Mouse (Mus musculus): Measurements from ENCODE around the gene Smad9. TPM values are rescaled to one million over a fixed set of nuclear protein-coding genes. Genes with fewer than 3 reads are reported as not detected.

Gene Smad9
- polyA plus RNA-seq, 1 experiment from 2014 or later, result 0.91 TPM

DNA sequence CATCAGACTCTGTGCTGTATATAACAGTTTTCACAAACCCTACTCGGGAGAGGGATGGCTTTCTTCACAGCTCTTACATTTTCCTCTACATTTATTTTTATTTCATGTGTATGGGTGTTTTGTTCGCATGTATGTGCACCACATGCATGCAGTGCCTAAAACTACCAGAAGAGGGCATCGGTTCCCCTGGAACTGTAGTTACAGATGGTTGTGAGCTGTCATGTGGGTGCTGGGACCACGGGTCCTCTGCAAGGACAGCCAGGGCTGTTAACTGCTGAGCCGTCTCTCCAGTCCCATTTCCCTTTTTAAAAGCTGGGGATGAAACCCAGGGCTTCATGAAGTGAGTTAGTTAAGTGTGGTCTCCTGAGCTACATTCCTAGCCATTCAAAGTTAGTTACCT, 40.0 kb downstream of the Smad9 start:
- Histone ChIP-seq H3K9me3 (no peaks in the 10 kb centered on the region), H3K4me3 (no peak overlapping the region), H3K27ac (replicated peaks) (no peak overlapping the region), H3K36me3 (no peaks in the 10 kb centered on the region), H3K4me2 (no peak overlapping the region), H3K27me3 (no peaks in the 10 kb centered on the region), H3K9ac (no peak overlapping the region), H3K4me1 (replicated peaks) (no peaks in the 10 kb centered on the region)
- ATAC-seq (ENCODE audit: low FRiP score, low read depth), result no peak
- 96% methylated on average over 5 of the region's 5 CpGs for WGBS

DNA sequence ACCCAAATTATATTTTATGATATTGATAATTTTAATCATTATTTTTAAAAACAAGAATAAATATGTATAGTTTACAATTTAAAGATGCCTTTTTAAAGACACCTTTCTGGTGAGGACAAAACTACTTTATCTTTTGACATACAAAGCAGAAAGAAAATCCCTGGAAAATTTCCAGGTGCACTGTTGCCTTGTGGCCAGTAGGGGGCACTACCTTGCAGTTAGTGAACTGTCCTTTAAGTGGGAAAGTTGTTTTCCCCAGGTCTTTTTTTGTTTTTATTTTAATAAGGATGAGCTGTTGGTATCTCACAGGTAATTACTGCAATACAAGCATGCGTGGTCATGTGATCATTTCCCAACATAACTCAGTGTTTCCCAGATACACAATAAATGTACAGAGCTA, 40.4 kb downstream of the Smad9 start:
- Histone ChIP-seq H3K4me1 (replicated peaks) (no peaks in the 10 kb centered on the region), H3K4me2 (no peak overlapping the region), H3K36me3 (no peaks in the 10 kb centered on the region), H3K9me3 (no peaks in the 10 kb centered on the region), H3K27me3 (no peaks in the 10 kb centered on the region), H3K4me3 (no peak overlapping the region), H3K27ac (replicated peaks) (no peak overlapping the region), H3K9ac (no peak overlapping the region)
- ATAC-seq (ENCODE audit: low FRiP score, low read depth), result no peak
- 90% methylated on average over 1 of the region's 1 CpGs for WGBS

DNA sequence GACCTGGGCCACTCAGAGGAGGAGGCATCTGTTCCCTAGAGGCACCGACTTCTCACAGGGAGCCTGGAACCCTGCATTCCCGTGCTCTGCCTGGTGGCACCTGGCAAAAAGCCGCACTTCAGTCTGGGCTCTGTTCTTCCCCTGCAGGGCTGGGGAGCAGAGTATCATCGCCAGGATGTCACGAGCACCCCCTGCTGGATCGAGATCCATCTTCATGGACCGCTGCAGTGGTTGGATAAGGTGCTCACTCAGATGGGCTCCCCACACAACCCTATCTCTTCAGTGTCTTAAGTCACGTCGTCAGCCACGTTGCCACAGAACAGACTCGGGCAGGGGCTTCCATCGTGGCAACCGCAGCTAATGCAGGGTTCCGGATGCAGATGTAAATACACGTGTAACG, 41.8 kb downstream of the Smad9 start:
- H3K4me2 ChIP-seq, result peak overlapping the region; percentile 23; the same call in 1 of the 2 replicates
- H3K4me3 ChIP-seq, result no peak overlapping the region
- no peak overlapping the region for H3K9ac ChIP-seq
- no peaks in the 10 kb centered on the region for H3K9me3 ChIP-seq
- 35% methylated on average over 16 of the region's 16 CpGs for WGBS
- H3K4me1 ChIP-seq (replicated peaks), result no peaks in the 10 kb centered on the region
- ATAC-seq (ENCODE audit: low FRiP score, low read depth), result peak; percentile 76
- no peak overlapping the region for H3K27ac ChIP-seq (replicated peaks)
- H3K27me3 ChIP-seq, result no peaks in the 10 kb centered on the region
- H3K36me3 ChIP-seq, result no peaks in the 10 kb centered on the region

DNA sequence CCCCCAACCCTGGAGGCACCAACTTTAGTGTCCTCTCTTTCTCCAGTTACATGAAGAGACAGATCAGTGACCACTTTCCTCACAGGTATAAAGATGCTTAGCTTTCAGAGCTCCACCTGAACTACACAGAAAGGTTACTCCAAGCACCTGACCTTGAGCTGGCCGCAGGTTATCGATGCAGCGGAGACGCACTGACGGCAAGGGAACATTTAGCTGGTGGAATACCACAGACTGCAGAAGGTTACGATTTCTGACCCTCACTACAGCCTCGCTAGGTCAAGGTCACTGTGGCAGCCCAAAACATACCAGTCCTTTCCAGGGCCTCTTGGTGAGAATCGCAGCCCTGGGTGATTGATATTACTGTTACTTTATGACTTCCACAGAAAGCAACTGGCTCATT, 48.3 kb downstream of the Smad9 start:
- Histone ChIP-seq H3K4me3 (no peak overlapping the region), H3K9ac (no peak overlapping the region), H3K27ac (replicated peaks) (no peak overlapping the region), H3K9me3 (no peaks in the 10 kb centered on the region), H3K36me3 (peaks cover 15% of the 10 kb centered on the region), H3K4me2 (no peak overlapping the region), H3K27me3 (no peaks in the 10 kb centered on the region), H3K4me1 (replicated peaks) (peaks cover 23% of the 10 kb centered on the region)
- WGBS, result 95% methylated on average over 8 of the region's 8 CpGs
- ATAC-seq (ENCODE audit: low FRiP score, low read depth), result no peak

DNA sequence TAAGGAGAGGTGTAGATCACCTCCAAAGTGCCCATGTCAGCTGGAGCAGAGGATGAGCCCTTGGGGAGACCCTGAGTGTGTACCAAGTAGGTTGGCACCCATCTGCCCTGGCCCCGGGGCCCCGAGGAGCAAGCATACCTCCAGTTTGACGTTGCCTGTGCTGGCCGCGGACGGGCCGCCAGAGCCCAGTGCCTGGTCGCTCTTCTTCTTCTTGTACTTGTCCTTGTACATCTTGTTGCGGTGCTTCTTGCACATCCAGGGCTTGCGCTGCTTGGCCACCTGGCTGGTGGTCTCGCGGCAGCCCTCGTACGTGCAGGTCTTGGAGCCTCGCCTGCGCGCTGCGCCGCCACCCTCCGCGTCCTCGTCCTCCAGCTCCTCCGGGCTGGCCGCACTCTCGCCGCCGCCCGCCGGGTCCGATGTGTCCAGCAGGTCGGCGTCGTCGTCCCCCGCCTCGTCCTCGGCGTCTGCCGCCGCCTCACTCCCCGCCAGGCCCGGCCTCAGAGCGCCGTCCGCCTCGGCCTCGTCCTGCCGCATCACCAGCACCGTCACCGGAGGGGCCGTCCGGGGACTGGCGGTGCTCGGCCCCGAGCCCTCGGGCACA, 51.8 kb downstream of the Smad9 start:
- Histone ChIP-seq H3K27me3 (no peaks in the 10 kb centered on the region), H3K27ac (replicated peaks) (peak overlapping the region; percentile 95), H3K36me3 (peaks cover 15% of the 10 kb centered on the region), H3K4me2 (peak overlapping the region; percentile 70), H3K4me1 (replicated peaks) (peaks cover 23% of the 10 kb centered on the region), H3K9ac (peak overlapping the region; percentile 97), H3K9me3 (no peaks in the 10 kb centered on the region), H3K4me3 (peak overlapping the region; percentile 91)
- under 1% methylated on average over 54 of the region's 56 CpGs for WGBS
- ATAC-seq (ENCODE audit: low FRiP score, low read depth), result peak; percentile 12

DNA sequence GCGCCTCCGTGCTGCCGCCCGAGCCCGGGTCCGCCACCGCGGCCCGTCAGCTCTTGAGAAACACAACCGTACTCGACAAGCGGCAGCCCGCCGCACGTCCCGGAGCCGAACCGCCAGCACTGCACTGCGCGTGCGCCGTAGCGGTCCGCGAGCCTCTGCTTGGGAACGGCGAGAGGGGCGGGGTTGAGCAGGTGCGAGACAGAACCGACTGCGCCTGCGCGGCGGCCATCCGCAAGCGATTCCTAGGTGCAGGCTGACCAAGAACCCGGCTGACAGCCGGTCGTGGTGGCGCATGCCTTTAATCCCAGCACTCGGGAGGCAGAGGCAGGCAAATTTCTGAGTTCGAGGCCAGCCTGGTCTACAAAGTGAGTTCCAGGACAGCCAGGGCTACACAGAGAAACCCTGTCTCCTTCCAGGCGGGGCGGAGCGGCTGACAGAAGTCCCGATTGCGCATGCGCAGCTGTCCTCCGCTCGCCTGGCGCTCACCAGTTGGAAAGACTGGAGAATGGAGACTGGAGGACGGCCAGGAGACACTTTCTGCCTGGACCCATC, 52.4 kb downstream of the Smad9 start, which contains the start of gene Rfxap:
TSS of gene Rfxap (minus strand) at position 126 of the 552 bp plus-strand sequence.
- Histone ChIP-seq H3K27me3 (no peaks in the 10 kb centered on the region), H3K9ac (peak within 1 kb of the TSS; percentile 97), H3K36me3 (peaks cover 15% of the 10 kb centered on the region), H3K4me3 (peak within 1 kb of the TSS; percentile 91), H3K9me3 (no peaks in the 10 kb centered on the region), H3K27ac (replicated peaks) (peak within 1 kb of the TSS; percentile 95), H3K4me2 (peak within 1 kb of the TSS; percentile 70), H3K4me1 (replicated peaks) (peaks cover 23% of the 10 kb centered on the region)
- under 1% methylated on average over 49 of the region's 52 CpGs for WGBS
- peak; percentile 96 for ATAC-seq (ENCODE audit: low FRiP score, low read depth)

DNA sequence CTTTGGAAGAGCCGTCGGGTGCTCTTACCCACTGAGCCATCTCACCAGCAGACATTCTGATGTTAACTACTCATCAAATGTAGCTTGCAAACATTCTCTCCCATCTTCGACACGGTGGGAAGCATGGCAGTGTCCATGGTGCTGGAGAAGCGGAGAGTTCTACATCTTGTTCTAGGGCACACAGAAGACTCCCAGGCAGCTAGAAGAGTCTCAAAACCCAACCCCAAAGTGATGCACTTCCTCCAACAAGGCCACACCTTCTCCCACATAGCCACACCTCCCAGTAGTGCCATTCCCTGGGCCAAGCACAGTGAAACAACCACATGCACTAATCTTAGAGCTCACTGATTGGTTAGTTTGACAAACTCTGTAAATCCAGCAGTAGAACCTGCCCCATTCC, 53.7 kb downstream of the Smad9 start:
- 64% methylated on average over 5 of the region's 5 CpGs for WGBS
- no peak for ATAC-seq (ENCODE audit: low FRiP score, low read depth)
- no peak overlapping the region for H3K9ac ChIP-seq

DNA sequence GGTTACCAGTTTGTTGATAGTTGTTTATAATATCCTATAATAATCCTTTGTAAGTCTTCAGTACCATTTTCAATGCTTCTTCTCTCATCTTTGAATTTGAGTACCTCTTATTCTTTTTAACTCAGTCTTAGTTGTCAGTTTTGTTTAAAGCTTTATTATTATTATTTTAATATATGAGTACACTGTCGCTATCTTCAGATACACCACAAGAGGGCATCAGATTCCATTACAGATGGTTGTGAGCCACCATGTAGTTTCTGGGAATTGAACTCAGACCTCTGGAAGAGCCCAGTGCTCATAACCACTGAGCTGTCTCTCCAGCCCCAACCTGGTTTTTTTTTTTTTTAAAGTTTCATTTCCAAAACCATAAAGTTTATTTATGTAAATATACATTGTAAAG, 56.2 kb downstream of the Smad9 start:
- H3K4me3 ChIP-seq, result no peak overlapping the region
- no peak overlapping the region for H3K27ac ChIP-seq (replicated peaks)
- WGBS, result 46% methylated on average over 1 of the region's 1 CpGs
- no peak overlapping the region for H3K9ac ChIP-seq
- H3K36me3 ChIP-seq, result no peaks in the 10 kb centered on the region
- H3K4me1 ChIP-seq (replicated peaks), result peaks cover 6% of the 10 kb centered on the region
- H3K4me2 ChIP-seq, result no peak overlapping the region
- no peak for ATAC-seq (ENCODE audit: low FRiP score, low read depth)
- H3K9me3 ChIP-seq, result no peaks in the 10 kb centered on the region
- H3K27me3 ChIP-seq, result no peaks in the 10 kb centered on the region

More for the DNA sequence above, 53.7 kb downstream of the Smad9 start:
- no peaks in the 10 kb centered on the region for H3K27me3 ChIP-seq
- no peaks in the 10 kb centered on the region for H3K9me3 ChIP-seq
- H3K27ac ChIP-seq (replicated peaks), result no peak overlapping the region
- peaks cover 8% of the 10 kb centered on the region; the same call in 1 of the 2 replicates for H3K36me3 ChIP-seq
- H3K4me1 ChIP-seq (replicated peaks), result peaks cover 23% of the 10 kb centered on the region
- no peak overlapping the region for H3K4me3 ChIP-seq
- H3K4me2 ChIP-seq, result no peak overlapping the region

DNA sequence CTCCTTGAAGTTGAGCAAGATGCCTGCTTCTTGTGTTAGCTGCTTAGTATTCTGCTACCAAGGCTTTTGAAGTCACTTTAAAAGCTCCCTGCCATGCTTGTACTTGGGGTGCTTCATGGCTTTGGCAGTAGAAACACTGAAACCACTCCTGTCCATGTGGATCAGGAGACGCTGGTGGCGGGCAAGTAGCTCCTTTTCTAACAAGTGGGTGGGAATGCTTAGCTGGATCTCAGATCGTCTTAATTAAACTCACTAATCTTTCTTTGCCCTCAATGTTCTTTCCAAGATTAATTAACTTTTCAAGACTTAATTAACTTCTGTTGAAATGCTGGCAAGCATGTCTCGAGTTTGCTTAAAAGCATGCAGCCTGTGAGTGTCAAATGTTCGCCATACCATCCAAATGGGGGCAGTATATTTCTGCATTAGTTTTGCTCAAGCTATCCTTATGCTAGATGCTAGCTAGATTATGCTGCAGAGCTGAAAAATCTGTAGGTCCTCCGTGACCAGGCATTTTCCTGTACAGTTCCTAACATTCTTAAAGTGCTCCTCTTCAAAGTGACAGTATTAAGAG, 58.1 kb downstream of the Smad9 start:
- no peaks in the 10 kb centered on the region for H3K36me3 ChIP-seq
- 0 out of 2 replicates have a peak, but pooled peaks have one; percentile 55 for ATAC-seq (ENCODE audit: low FRiP score, low read depth)
- no peaks in the 10 kb centered on the region for H3K4me1 ChIP-seq (replicated peaks)
- H3K4me2 ChIP-seq, result no peak overlapping the region
- WGBS, result 55% methylated on average over 6 of the region's 6 CpGs
- no peak overlapping the region for H3K4me3 ChIP-seq
- H3K9ac ChIP-seq, result no peak overlapping the region
- no peak overlapping the region for H3K27ac ChIP-seq (replicated peaks)
- no peaks in the 10 kb centered on the region for H3K27me3 ChIP-seq
- H3K9me3 ChIP-seq, result no peaks in the 10 kb centered on the region

DNA sequence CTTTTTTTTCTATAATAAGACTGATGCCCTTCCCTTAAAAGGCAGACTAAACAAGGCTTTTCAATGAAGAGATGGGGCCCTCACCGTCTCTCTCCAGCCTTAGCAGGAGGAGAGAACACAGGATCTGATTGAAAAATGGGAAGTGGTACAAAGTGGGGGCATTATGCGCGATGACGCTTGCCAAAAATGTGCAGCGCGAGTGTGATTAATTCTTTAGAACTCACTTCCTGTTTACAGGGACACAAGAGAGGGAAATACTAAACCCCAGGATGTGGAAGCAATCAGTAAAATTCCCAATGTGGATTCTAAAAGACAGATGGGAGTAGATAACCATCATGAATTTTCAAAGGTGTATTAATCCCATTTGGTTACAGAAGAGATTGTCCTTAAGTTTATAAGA, 59.2 kb downstream of the Smad9 start:
- no peaks in the 10 kb centered on the region for H3K9me3 ChIP-seq
- 77% methylated on average over 6 of the region's 6 CpGs for WGBS
- H3K4me3 ChIP-seq, result no peak overlapping the region
- ATAC-seq (ENCODE audit: low FRiP score, low read depth), result no peak
- no peak overlapping the region for H3K27ac ChIP-seq (replicated peaks)
- H3K4me2 ChIP-seq, result no peak overlapping the region
- H3K27me3 ChIP-seq, result no peaks in the 10 kb centered on the region
- H3K36me3 ChIP-seq, result no peaks in the 10 kb centered on the region
- no peaks in the 10 kb centered on the region for H3K4me1 ChIP-seq (replicated peaks)
- no peak overlapping the region for H3K9ac ChIP-seq

DNA sequence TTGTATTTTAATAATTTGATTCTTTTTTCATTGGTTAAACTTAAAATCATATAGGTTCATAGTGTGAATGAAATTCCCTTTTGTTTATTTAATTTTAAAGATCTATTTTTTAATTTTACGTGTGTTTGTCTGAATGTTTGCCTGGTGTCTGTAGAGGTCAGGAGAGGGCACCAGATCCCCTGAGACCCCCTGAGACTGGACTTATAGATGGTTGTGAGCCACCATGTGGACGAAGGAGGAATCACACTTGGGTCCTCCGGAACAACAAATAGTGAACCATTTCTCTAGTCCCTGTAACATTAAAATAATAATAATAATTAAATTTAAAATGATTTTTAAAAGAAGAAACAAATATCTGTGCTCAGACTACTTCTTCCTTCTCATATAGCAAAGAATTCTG, 59.9 kb downstream of the Smad9 start:
- H3K27ac ChIP-seq (replicated peaks), result no peak overlapping the region
- H3K27me3 ChIP-seq, result no peaks in the 10 kb centered on the region
- H3K9me3 ChIP-seq, result no peaks in the 10 kb centered on the region
- 26% methylated on average over 3 of the region's 3 CpGs for WGBS
- H3K4me2 ChIP-seq, result no peak overlapping the region
- ATAC-seq (ENCODE audit: low FRiP score, low read depth), result no peak
- no peak overlapping the region for H3K4me3 ChIP-seq
- no peak overlapping the region for H3K9ac ChIP-seq
- no peaks in the 10 kb centered on the region for H3K36me3 ChIP-seq
- H3K4me1 ChIP-seq (replicated peaks), result no peaks in the 10 kb centered on the region

DNA sequence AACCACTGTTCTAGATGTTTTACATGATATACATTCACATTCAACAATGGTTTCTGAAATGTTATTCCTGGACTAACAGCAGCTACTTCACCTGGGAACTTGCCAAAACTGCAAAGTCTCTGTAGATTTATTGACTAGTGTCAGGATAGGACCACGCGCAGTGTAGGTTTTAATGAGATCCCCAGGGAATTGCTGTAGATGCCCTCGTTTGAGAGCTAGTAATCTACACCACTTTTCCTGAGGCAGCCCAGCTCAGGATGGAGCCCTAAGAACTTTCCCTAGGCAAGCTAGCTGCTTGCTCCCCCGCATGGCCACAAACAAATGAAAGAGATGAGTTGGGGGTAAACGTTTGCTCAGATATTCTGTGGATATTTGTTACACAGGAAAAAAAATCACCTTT, 67.1 kb downstream of the Smad9 start:
- Histone ChIP-seq H3K36me3 (no peaks in the 10 kb centered on the region), H3K4me1 (replicated peaks) (no peaks in the 10 kb centered on the region), H3K4me2 (no peak overlapping the region), H3K27me3 (no peaks in the 10 kb centered on the region), H3K9me3 (no peaks in the 10 kb centered on the region), H3K9ac (no peak overlapping the region), H3K4me3 (no peak overlapping the region), H3K27ac (replicated peaks) (no peak overlapping the region)
- 66% methylated on average over 5 of the region's 5 CpGs for WGBS
- no peak for ATAC-seq (ENCODE audit: low FRiP score, low read depth)
